Mouse (Mus musculus) right cerebral cortex, postnatal 14 days (tissue): ENCODE data around the gene Nudt22.
"Not testable (repeated sequence)": the region's sequence is repeated elsewhere in the genome, so short reads cannot be mapped to it uniquely, and the experiment has no call there.

ENCODE experiments used
- DNase-seq: peaks from one replicate; pipeline ENCODE4 v3.0.0; 2022

The Nudt22 gene

DNA sequence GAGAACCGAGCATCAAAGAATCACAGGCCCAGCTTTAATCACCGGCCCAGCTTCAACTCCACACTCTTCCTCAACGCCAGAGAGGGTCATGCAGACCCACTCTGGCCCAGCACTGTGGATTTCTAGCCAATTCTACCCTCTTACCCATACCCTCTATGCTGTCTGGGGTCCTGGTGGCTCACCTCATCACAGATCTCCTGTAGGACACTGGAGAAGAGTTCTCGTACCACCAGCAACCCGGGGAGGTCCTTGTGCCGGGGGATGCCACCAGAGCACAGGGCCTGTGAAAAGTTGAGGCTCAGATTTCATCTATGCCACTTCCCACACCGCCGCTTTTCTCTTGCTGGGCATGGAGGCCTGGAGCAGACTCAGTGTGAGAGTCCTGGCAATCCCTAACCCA, 1.4 kb downstream of the Nudt22 start:
- no peak for DNase-seq

- DNase-seq: no peak
Observed at GRCm38 (mm10) chr19:6994002-6994401, 1.9 kb downstream of the Nudt22 start.

GRCm38 (mm10) chr19:6993011-6993770, 2.7 kb downstream of the Nudt22 start:
- no peak for DNase-seq

DNA sequence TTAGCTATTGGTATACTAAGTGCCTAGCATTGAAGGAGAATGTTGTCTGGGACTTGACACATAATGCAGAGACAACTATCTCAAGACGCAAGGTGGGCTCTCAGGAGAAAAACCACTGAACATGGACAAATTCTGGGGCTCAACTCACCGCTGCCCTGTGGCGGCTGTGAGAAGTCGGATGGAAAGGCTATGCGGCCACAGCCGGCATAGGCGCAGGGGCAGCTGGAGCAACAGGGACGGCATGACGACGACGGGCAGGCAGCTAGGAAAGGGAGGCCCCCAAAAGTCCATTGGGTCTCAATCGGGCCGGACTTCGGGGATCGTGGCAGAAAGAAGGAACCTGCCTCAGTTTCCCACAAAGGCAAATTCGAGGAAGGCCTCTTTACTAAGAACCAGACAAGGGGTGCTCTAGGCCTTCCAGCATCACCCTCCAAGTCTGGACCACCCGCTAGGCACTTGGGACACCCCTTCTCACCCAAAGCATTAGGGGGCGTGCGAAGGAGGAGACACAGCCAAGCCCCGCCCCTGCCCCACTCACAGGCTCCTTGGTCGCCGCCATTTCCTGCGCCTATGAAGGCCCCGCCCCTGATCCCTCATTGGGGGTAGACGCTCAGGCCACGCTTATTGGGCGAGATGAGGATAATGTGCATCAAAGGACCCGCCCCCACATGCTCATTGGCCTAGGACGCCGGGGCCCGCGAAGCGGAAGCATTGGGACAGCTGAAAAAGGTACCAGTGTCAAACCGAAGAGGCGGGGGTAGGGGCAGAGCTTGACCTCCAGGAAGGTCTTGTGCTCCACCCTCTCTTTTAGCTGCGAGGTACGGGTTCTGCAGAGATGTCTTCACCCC, 3.7 kb downstream of the Nudt22 start, which contains the start of gene Dnajc4:
TSS of gene Dnajc4 (minus strand) at position 562 of the 848 bp plus-strand sequence.
- peak; percentile 94 for DNase-seq

DNA sequence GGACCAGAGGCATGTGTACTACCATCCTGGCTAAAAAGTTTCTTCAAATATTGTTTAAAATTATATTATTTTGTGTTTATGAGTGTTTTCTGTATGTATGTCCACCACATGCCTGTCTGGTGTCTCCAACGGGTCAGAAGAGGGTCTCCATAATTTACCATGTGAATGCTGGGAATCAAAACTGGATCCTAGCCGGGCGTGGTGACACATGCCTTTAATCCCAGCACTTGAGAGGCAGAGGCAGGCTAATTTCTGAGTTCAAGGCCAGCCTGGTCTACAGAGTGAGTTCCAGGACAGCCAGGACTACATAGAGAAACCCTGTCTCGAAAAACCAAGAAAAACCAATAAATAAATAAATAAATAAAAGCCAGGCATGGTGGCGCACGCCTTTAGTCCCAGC, 4.8 kb downstream of the Nudt22 start:
- not testable (repeated sequence) for DNase-seq

DNA sequence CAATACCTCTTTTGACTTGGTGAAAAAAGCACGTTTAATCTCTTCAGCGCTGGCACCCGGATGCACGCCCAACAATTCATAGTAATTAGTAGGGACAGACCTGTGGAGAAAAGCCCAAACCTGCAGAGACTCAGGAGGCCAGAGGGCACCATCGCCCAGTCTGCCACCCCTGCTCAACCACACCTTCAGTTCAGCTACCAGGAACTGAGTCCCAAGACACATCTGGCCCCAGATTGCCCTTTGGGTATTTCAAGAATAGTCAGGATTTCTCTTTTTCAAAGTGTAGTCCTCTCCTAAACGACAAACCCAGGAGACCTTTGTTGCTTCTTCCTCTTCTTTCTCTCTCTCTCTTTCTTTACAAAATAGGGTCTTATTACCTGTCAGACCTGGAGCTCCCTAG, 5.2 kb downstream of the Nudt22 start:
- DNase-seq: no peak

GRCm38 (mm10) chr19:6989251-6989650, 6.7 kb downstream of the Nudt22 start:
- DNase-seq: no peak

- DNase-seq: no peak
Observed at GRCm38 (mm10) chr19:6987904-6988285, 8.0 kb downstream of the Nudt22 start.

GRCm38 (mm10) chr19:6987061-6987903, 8.6 kb downstream of the Nudt22 start, which contains the start of gene Vegfb:
Vegfb (minus strand) TSS chr19:6987651.
- DNase-seq: peak; percentile 64

DNA sequence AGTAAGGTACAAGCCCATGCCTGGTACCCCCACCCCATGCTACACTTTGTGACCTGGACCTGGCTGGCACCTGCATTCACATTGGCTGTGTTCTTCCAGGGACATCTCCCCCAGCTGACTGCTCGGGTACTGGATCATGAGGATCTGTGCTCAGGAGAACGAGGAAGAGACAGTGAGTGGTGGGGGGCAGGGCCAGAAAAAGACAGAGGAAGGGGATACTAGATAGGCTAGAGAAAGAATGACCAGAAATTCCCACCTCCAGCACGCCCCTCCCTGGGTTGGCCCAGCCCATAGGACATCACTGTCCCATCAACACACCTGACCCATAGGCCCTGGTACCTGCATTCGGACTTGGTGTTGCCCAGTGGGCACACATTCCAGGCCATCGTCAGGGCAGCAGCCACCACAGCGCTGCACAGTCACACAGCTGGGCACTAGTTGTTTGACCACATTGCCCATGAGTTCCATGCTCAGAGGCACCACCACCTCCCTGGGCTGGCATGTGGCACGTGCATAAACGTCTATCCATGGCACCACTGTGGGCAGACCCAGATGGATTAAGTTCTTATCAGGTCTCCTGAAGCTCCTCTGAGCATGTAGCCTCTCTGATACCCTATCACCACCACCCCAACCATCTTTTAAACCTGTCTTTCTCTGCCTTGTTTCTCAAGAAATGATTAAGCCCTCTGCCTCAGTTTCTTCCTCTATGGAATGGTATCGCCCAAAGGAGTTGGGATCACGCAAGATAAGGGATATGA, 9.8 kb downstream of the Nudt22 start:
- no peak for DNase-seq

DNA sequence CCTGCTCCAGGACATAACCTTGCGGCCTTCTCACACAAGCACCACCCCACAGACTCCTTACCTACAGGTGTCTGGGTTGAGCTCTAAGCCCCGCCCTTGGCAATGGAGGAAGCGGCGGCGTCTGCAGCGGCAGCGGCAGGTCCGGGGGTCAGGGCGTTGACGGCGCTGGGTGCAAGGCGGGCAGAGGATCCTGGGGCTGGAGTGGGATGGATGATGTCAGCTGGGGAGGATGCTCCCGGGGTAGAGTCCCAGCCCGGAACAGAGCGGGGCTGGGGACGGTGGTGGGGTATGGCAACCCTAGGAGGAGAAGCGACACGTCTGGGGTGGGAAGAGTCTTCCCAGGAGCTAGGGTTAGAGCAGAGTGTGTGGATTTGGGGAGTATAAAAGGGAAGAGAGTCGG, 10.6 kb downstream of the Nudt22 start:
- DNase-seq: no peak

- DNase-seq: no peak
Observed at GRCm38 (mm10) chr19:6983621-6984020, 12.3 kb downstream of the Nudt22 start.

DNA sequence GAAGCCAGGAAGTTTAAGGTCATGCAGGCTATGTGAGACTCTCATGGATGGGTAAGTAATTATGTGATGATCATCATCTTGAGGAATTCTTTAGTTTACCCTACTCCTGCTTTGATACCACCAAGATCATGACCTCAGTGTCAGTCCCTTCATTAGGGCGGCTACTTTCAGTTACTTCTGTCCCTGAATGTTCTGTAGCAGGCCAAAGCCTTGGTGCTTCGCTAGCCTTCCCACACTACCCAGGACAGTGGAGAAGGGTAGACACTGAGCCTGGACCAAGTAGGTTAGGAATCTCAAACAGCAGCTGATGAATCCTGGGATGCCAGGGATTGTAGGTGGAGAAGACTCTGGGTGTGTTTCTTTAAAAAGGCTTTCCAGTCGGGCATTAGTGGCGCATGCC, 14.5 kb downstream of the Nudt22 start:
- DNase-seq: no peak

DNA sequence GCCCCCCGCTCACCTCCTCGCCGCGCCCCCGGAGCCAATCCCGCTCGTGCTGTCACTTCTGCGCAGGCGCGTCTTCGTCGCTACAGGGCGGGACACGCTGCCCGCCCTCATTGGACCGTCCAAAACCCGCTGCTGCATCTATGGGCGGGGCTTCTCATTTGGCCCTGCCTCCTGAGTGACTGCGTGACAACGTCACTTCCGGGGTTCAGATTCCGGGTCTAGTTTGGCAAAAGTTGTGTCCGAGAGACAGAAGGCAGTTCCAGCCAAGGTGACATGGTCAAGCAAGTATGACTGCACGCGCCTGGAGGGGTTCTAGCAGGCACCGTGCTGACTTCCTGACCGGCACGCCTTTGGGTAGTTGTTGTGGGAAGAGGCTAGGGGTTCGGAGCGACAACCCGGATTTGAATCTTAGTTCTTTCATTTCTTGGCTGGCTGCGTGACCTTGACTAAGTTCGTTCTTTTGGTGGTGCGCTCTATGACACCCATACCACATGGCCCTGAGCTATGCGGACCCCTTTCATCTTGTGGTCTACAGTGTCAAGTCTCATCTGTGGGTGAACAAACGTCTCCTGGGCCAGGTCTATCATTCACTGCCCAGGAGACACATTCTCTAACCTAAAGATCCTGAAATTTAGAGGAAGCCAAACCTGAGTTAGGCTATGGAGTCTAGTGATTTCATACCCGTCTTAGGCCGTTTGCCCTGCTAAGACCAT, 15.4 kb downstream of the Nudt22 start, which contains the start of gene Fkbp2:
TSS of gene Fkbp2 (minus strand) at position 121 of the 713 bp plus-strand sequence.
- peak; percentile 98 for DNase-seq

- peak; percentile 100 for DNase-seq
Observed at GRCm38 (mm10) chr19:6979486-6980380, 16.2 kb downstream of the Nudt22 start.

DNA sequence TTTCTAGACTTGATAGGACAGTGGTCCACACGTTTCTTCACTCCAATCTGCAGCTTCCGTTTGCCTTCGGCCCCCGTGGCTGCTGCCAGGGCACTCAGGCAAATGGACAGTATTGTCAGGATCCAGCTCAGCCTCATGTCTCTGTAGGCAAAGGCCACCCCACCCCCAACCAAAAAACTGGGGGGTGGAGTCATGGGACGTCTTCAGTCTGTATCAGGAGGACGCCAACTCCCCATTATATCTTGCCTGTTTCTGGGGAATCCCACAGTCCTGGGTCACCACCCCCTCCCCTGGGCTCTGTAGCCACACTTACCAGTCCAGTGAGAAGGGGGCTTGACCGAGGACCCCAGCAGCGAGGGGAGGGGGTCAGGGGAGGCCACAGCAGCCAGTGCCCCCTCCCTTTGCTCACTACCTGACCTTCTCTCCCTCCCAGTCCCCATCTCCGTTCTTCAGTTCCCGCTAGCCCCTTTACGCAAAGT, 16.9 kb downstream of the Nudt22 start:
- DNase-seq: peak; percentile 43

- no peak for DNase-seq
Observed at GRCm38 (mm10) chr19:6978639-6978974, 17.3 kb downstream of the Nudt22 start.

GRCm38 (mm10) chr19:6977759-6978638, 17.9 kb downstream of the Nudt22 start:
- no peak for DNase-seq
